Mouse (Mus musculus): ENCODE measurements around the gene Etnk1. TPM values are rescaled to one million over a fixed set of nuclear protein-coding genes. Genes with fewer than 3 reads are reported as not detected.

Etnk1 gene
- total and polyA plus RNA-seq, 3 experiments: 27.1 to 33.4 (median 32.8) TPM

GRCm38 (mm10) chr6:143169385-143169784, 2.4 kb downstream of the Etnk1 start:
- Histone ChIP-seq H3K4me1 (ENCODE audit: control insufficient read depth in 1 of 2, insufficient read depth in 2 of 2) (peaks cover 21 to 42% of the 10 kb centered on the region in 2 experiments), H3K9me3 (replicated peaks; ENCODE audit: low read length) (no peaks in the 10 kb centered on the region), H3K4me2 (ENCODE audit: insufficient read depth, low read depth, poor library complexity, severe bottlenecking) (peak overlapping the region; percentile 93), H3K27ac (ENCODE audit: insufficient read depth, low read depth) (peak overlapping the region; percentile 40; the same call in 1 of the 2 replicates), H3K9ac (ENCODE audit: insufficient read depth, low read depth) (peak overlapping the region; percentile 99), H3K27me3 (replicated peaks) (no peaks in the 10 kb centered on the region), H3K79me2 (replicated peaks; ENCODE audit: control insufficient read depth, extremely low read depth, insufficient read depth, poor library complexity, severe bottlenecking) (peaks cover 66% of the 10 kb centered on the region), H3K36me3 (replicated peaks in 1 of 2; ENCODE audit: control insufficient read depth in 1 of 2, insufficient read depth in 1 of 2, low read length in 1 of 2) (peaks cover 12 to 34% of the 10 kb centered on the region in 2 experiments), H3K4me3 (replicated peaks in 1 of 3; ENCODE audit: low read depth in 2 of 3, low read length in 2 of 3, poor library complexity in 1 of 3) (peak overlapping the region; percentile 53 to 95 (median 90))
- dilution Hi-C loops (cut with MboI; ENCODE audit: extremely low pct_ligation_motif_present, extremely low pct_unique_long_range_greater_than_20kb, low sequenced_read_pairs) (no loop called here), in situ Hi-C loops (cut with MboI; ENCODE audit: low pct_ligation_motif_present, low pct_unique_long_range_greater_than_20kb, low sequenced_read_pairs) (loop anchor here (5.0 kb wide), 1 partner anchor 52 kb away; no protein-coding TSS in a partner anchor)
- no peak for TF ChIP-seq PAX5 (IDR thresholded peaks at IDR 0.05; ENCODE audit: low read length)
- no peak for TF ChIP-seq ZNF384 (IDR thresholded peaks at IDR 0.05; ENCODE audit: low read depth, low read length)
- DNase-seq (ENCODE audit: extremely low read depth): no peak

GRCm38 (mm10) chr6:143170166-143170960, 3.3 kb downstream of the Etnk1 start:
- Histone ChIP-seq H3K27me3 (replicated peaks) (no peaks in the 10 kb centered on the region), H3K9me3 (replicated peaks; ENCODE audit: low read length) (no peaks in the 10 kb centered on the region), H3K79me2 (replicated peaks; ENCODE audit: control insufficient read depth, extremely low read depth, insufficient read depth, poor library complexity, severe bottlenecking) (peaks cover 67% of the 10 kb centered on the region), H3K27ac (ENCODE audit: insufficient read depth, low read depth) (peak overlapping the region; percentile 95), H3K4me3 (replicated peaks in 1 of 3; ENCODE audit: low read depth in 2 of 3, low read length in 2 of 3, poor library complexity in 1 of 3) (peak overlapping the region; percentile 18 to 44 (median 27)), H3K9ac (ENCODE audit: insufficient read depth, low read depth) (peak overlapping the region; percentile 99), H3K4me1 (ENCODE audit: control insufficient read depth in 1 of 2, insufficient read depth in 2 of 2) (peaks cover 20 to 48% of the 10 kb centered on the region in 2 experiments), H3K36me3 (replicated peaks in 1 of 2; ENCODE audit: control insufficient read depth in 1 of 2, insufficient read depth in 1 of 2, low read length in 1 of 2) (peaks cover 12 to 39% of the 10 kb centered on the region in 2 experiments), H3K4me2 (ENCODE audit: insufficient read depth, low read depth, poor library complexity, severe bottlenecking) (peak overlapping the region; percentile 64)
- in situ Hi-C loops (cut with MboI; ENCODE audit: low pct_ligation_motif_present, low pct_unique_long_range_greater_than_20kb, low sequenced_read_pairs) (no loop called here), dilution Hi-C loops (cut with MboI; ENCODE audit: extremely low pct_ligation_motif_present, extremely low pct_unique_long_range_greater_than_20kb, low sequenced_read_pairs) (no loop called here)
- DNase-seq (ENCODE audit: extremely low read depth): peak; percentile 55
- TF ChIP-seq MXI1 (IDR thresholded peaks at IDR 0.05; ENCODE audit: low read depth, low read length) (peak; percentile 7; the same call in 1 of the 2 replicates), MEF2A (IDR thresholded peaks at IDR 0.05; ENCODE audit: borderline replicate concordance, low read depth, low read length) (peak; percentile 94), ETS1 (conservative IDR thresholded peaks at IDR 0.05; ENCODE audit: low read depth, low read length) (peak; percentile 37; the same call in 1 of the 2 replicates), MAZ (IDR thresholded peaks at IDR 0.05; ENCODE audit: low read depth, low read length) (no peak), SMC3 (IDR thresholded peaks at IDR 0.05; ENCODE audit: low read depth, low read length) (no peak), USF1 (IDR thresholded peaks at IDR 0.05; ENCODE audit: low read depth, low read length) (no peak), JUND (conservative IDR thresholded peaks at IDR 0.05; ENCODE audit: low read depth, low read length) (0 out of 2 replicates have a peak, but pooled peaks have one; percentile 31), SIN3A (IDR thresholded peaks at IDR 0.05; ENCODE audit: low read length) (peak; percentile 22; the same call in 1 of the 2 replicates), JUN (IDR thresholded peaks at IDR 0.05; ENCODE audit: insufficient read depth, low read depth, low read length) (peak; percentile 68), ELF1 (IDR thresholded peaks at IDR 0.05; ENCODE audit: low read depth, low read length) (peak; percentile 73), MYC (IDR thresholded peaks at IDR 0.05; ENCODE audit: low read depth, low read length) (peak; percentile 2; the same call in 1 of the 2 replicates), HCFC1 (IDR thresholded peaks at IDR 0.05; ENCODE audit: low read depth, low read length) (no peak), IRF4 (IDR thresholded peaks at IDR 0.05; ENCODE audit: low read depth, low read length) (peak; percentile 52; the same call in 1 of the 2 replicates), EP300 (IDR thresholded peaks at IDR 0.05; ENCODE audit: low read length) (peak; percentile 72)

All from CH12.LX (cell line).